Mouse (Mus musculus) kidney, adult 2 months (tissue): ENCODE measurements around the gene Slamf6.

Experiments
- CTCF ChIP-seq: fragments of 200-500 bp; conservative IDR thresholded peaks from 2 replicates; pipeline ENCODE4 v1.5.1; 2011; ENCODE audit warnings: low read depth, mild to moderate bottlenecking, control low read depth, low read length, moderate library complexity, mixed read lengths; ENCODE audit not compliant: insufficient read depth, insufficient read length
- POLR2A ChIP-seq: fragments of 200-500 bp; IDR thresholded peaks from one replicate; pipeline ENCODE4 v1.6.1; 2011; ENCODE audit warnings: low read depth, low read length, control low read depth

DNA sequence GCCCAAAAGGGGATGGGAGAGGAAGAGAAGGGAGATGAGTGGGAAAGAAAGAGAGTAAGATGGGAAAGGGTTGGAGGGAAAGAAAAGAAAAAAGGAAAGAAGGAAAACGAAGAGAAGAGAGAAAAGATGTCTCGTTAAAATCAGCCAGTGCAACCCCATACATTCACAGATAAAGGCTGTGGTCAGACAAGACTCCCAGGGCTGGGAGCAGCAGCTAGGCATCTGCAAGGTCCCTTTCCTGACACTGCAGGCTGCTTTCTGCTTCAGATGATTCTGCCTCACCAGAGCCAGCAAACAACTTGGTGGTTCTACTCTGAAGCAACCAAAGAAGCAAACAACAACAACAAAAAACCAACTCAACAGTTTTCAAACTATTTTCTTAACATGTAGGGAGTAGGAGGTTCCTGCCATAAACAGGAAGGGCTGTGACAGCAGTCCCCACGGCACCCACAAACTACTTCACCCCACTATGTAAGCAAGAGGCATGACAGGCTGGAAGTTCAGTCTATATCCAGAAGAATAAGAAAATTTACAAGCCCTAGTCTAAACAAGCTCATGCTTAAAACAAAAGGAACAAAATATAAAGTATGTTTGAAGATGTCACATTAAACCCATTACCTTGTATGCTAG, 66.2 kb downstream of the Slamf6 start:
- TF ChIP-seq CTCF (no peak), POLR2A (no peak)
